Mouse (Mus musculus) lung, embryonic 14.5 days (tissue): ENCODE measurements at regions not wholly inside any gene's neighbourhood (a gene's known extent, or its start where the extent isn't known, plus 50 kb on each side); places are given as distances from the start of the nearest gene placed in this dataset.
A peak's percentile ranks its signal among the peaks of the same experiment; 100 is the strongest.

ENCODE experiments used
- ATAC-seq: fragments of 200-750 bp; cut with Nextera tagmentation; 2 replicates; pipeline ENCODE4 v1.8.0; 2017; ENCODE audit warnings: mild to moderate bottlenecking, moderate TSS enrichment, moderate library complexity; ENCODE audit not compliant: insufficient read depth
- DNase-seq: peaks from one replicate; pipeline ENCODE4 v3.0.0-alpha.2; 2015
- H3K27ac ChIP-seq: fragments of 300-500 bp; sonication (generic); 2 replicates; pipeline ENCODE4 v1.5.1; 2014; ENCODE audit warnings: low read depth, mild to moderate bottlenecking, moderate library complexity
- H3K27me3 ChIP-seq: fragments of 300-500 bp; sonication (generic); 2 replicates; pipeline ENCODE4 v1.6.1; 2014; ENCODE audit warnings: low read length, control low read depth; ENCODE audit not compliant: insufficient read depth
- H3K36me3 ChIP-seq: fragments of 300-500 bp; sonication (generic); 2 replicates; pipeline ENCODE4 v1.6.1; 2014; ENCODE audit warnings: control low read depth; ENCODE audit not compliant: insufficient read depth
- H3K4me1 ChIP-seq: fragments of 300-500 bp; sonication (generic); 2 replicates; pipeline ENCODE4 v1.6.1; 2014; ENCODE audit warnings: antibody characterized with exemption, control low read depth; ENCODE audit not compliant: insufficient read depth
- H3K4me2 ChIP-seq: fragments of 300-500 bp; sonication (generic); 2 replicates; pipeline ENCODE4 v1.6.1; 2014; ENCODE audit warnings: mild to moderate bottlenecking
- H3K4me3 ChIP-seq: fragments of 300-500 bp; sonication (generic); 2 replicates; pipeline ENCODE4 v1.5.1; 2014; ENCODE audit warnings: low read depth, low read length
- H3K9ac ChIP-seq: fragments of 300-500 bp; sonication (generic); 2 replicates; pipeline ENCODE4 v1.6.1; 2014
- H3K9me3 ChIP-seq: fragments of 300-500 bp; sonication (generic); 2 replicates; pipeline ENCODE4 v1.6.1; 2016; ENCODE audit warnings: low read depth, low read length, control low read depth
- CTCF ChIP-seq: IDR thresholded peaks from 2 replicates; pipeline ENCODE4 v1.5.1; 2016; ENCODE audit warnings: antibody characterized with exemption, low read depth
- WGBS: fragments of 180-500 bp; shearing (Covaris S2); extraction: QIAGEN DNeasy Blood & Tissue Kit; methylation state at CpG from one replicate; pipeline ENCODE4 v1.1.7; 2014; 5-methylcytosine and 5-hydroxymethylcytosine counted together

GRCm38 (mm10) chr2:57424879-57425278 is 187.4 kb downstream of the Gpd2 start:
- Histone ChIP-seq H3K9me3 (no peaks in the 10 kb centered on the region), H3K36me3 (no peaks in the 10 kb centered on the region), H3K4me2 (no peak overlapping the region), H3K4me3 (no peak overlapping the region), H3K9ac (no peak overlapping the region), H3K27ac (no peak overlapping the region), H3K4me1 (no peaks in the 10 kb centered on the region), H3K27me3 (no peaks in the 10 kb centered on the region)
- ATAC-seq = no peak
- DNase-seq = no peak
- WGBS = 77% methylated on average over 8 of the region's 8 CpGs
- TF ChIP-seq CTCF = no peak

- DNase-seq = no peak
- WGBS = 87% methylated on average over 5 of the region's 5 CpGs
Measured at GRCm38 (mm10) chr2:57425439-57425838, 188.0 kb downstream of the Gpd2 start.

GRCm38 (mm10) chr2:57450996-57451770 is 213.7 kb downstream of the Gpd2 start:
- H3K9me3 ChIP-seq = no peaks in the 10 kb centered on the region
- 88% methylated on average over 6 of the region's 6 CpGs for WGBS
- H3K9ac ChIP-seq = no peak overlapping the region
- no peaks in the 10 kb centered on the region for H3K27me3 ChIP-seq
- no peak overlapping the region for H3K4me3 ChIP-seq
- H3K27ac ChIP-seq = no peak overlapping the region
- ATAC-seq (no peak), DNase-seq (no peak)
- H3K36me3 ChIP-seq = no peaks in the 10 kb centered on the region
- TF ChIP-seq CTCF = no peak
- no peaks in the 10 kb centered on the region for H3K4me1 ChIP-seq
- H3K4me2 ChIP-seq = no peak overlapping the region

More at GRCm38 (mm10) chr2:57425439-57425838, 188.0 kb downstream of the Gpd2 start:
- H3K27me3 ChIP-seq = no peaks in the 10 kb centered on the region
- no peaks in the 10 kb centered on the region for H3K9me3 ChIP-seq
- H3K27ac ChIP-seq = no peak overlapping the region
- H3K36me3 ChIP-seq = no peaks in the 10 kb centered on the region
- H3K4me2 ChIP-seq = no peak overlapping the region
- no peak for TF ChIP-seq CTCF
- H3K4me3 ChIP-seq = no peak overlapping the region
- H3K9ac ChIP-seq = no peak overlapping the region
- no peak for ATAC-seq
- no peaks in the 10 kb centered on the region for H3K4me1 ChIP-seq

- Histone ChIP-seq H3K27me3 (no peaks in the 10 kb centered on the region), H3K4me3 (no peak overlapping the region), H3K36me3 (no peaks in the 10 kb centered on the region), H3K9ac (no peak overlapping the region), H3K4me2 (no peak overlapping the region), H3K4me1 (no peaks in the 10 kb centered on the region), H3K27ac (0 out of 2 replicates have a peak overlapping the region, but pooled peaks have one; percentile 13), H3K9me3 (no peaks in the 10 kb centered on the region)
- WGBS = 62% methylated on average over 5 of the region's 5 CpGs
- TF ChIP-seq CTCF = no peak
- ATAC-seq (peak; percentile 81), DNase-seq (peak; percentile 66)
Measured at GRCm38 (mm10) chr2:57453896-57454679, 216.7 kb downstream of the Gpd2 start.

- H3K36me3 ChIP-seq = no peaks in the 10 kb centered on the region
- no peaks in the 10 kb centered on the region for H3K9me3 ChIP-seq
- ATAC-seq = no peak
Measured at GRCm38 (mm10) chr2:57459901-57460300, 222.5 kb downstream of the Gpd2 start.

GRCm38 (mm10) chr2:57473873-57474272 is 236.4 kb downstream of the Gpd2 start:
- no peak for ATAC-seq

More at GRCm38 (mm10) chr2:57459901-57460300, 222.5 kb downstream of the Gpd2 start:
- no peak overlapping the region for H3K9ac ChIP-seq
- TF ChIP-seq CTCF = no peak
- H3K27ac ChIP-seq = no peak overlapping the region
- H3K4me3 ChIP-seq = no peak overlapping the region
- no peaks in the 10 kb centered on the region for H3K4me1 ChIP-seq
- WGBS = 74% methylated on average over 2 of the region's 2 CpGs
- H3K4me2 ChIP-seq = no peak overlapping the region
- no peak for DNase-seq
- H3K27me3 ChIP-seq = no peaks in the 10 kb centered on the region

GRCm38 (mm10) chr2:57492116-57492515 is 254.7 kb downstream of the Gpd2 start:
- Histone ChIP-seq H3K27me3 (no peaks in the 10 kb centered on the region), H3K4me3 (no peak overlapping the region), H3K9me3 (no peaks in the 10 kb centered on the region), H3K4me1 (no peaks in the 10 kb centered on the region), H3K4me2 (no peak overlapping the region), H3K9ac (no peak overlapping the region), H3K27ac (no peak overlapping the region), H3K36me3 (no peaks in the 10 kb centered on the region)
- WGBS = 73% methylated on average over 4 of the region's 4 CpGs
- ATAC-seq = no peak
- no peak for DNase-seq
- TF ChIP-seq CTCF = no peak

More at GRCm38 (mm10) chr2:57473873-57474272, 236.4 kb downstream of the Gpd2 start:
- WGBS = 63% methylated on average over 3 of the region's 3 CpGs
- Histone ChIP-seq H3K27ac (no peak overlapping the region), H3K36me3 (no peaks in the 10 kb centered on the region), H3K4me2 (no peak overlapping the region), H3K4me3 (no peak overlapping the region), H3K27me3 (no peaks in the 10 kb centered on the region), H3K4me1 (no peaks in the 10 kb centered on the region), H3K9ac (no peak overlapping the region), H3K9me3 (no peaks in the 10 kb centered on the region)
- DNase-seq = no peak
- TF ChIP-seq CTCF = no peak
